Mouse (Mus musculus) limb, embryonic 11.5 days (tissue): ENCODE measurements around the gene Nudt4. TPM values are rescaled to one million over a fixed set of nuclear protein-coding genes. Genes with fewer than 3 reads are reported as not detected.

Experiments
- microRNA-seq: library from miRNA; unstranded; fragments of <30 nt; microRNA quantifications from one replicate; pipeline ENCODE4, GENCODE M21; 2016
- polyA plus RNA-seq: library from polyadenylated mRNA; unstranded; fragments of >200 nt; fragmentation: Nextera tagmentation; extraction: Ambion mirVana; gene quantifications from 2 replicates; pipeline ENCODE4 v1.2.1, GENCODE M21; 2014

The Nudt4 gene
- polyA plus RNA-seq, 1 experiment from 2014 or later = 99.7 TPM

Small RNA genes within 50 kb of the gene (microRNA-seq; reads per million reads assigned to microRNA genes)
- 13.7 reads per million, percentile 24 among the genes with 10 or more reads in this experiment for gene Mir3058

Other genes with a start within 250 kb of the Nudt4 start
- 13.4 and 13.6 TPM in 2 replicates for gene Cradd, start 240.0 kb downstream of the Nudt4 start, polyA plus RNA-seq
- gene Socs2, start 147.0 kb downstream of the Nudt4 start, polyA plus RNA-seq = 42.9 and 48.1 TPM in 2 replicates
- 329 and 334 TPM in 2 replicates for gene Mrpl42, start 62.2 kb downstream of the Nudt4 start, polyA plus RNA-seq
- gene Ube2n, start 49.0 kb downstream of the Nudt4 start, polyA plus RNA-seq = 424 and 436 TPM in 2 replicates
- not detected in 2 replicates for gene Anapc15-ps, start 109.3 kb upstream of the Nudt4 start, polyA plus RNA-seq